Mouse (Mus musculus) spleen, postnatal 4 days (tissue): ENCODE measurements around the gene Trip10.

Experiments
- DNase-seq, 2 experiments: peaks; one replicate each; pipeline ENCODE4 v3.0.0; 2022; ENCODE audit warnings: low spot score in 2 of 2

Trip10 gene

DNA sequence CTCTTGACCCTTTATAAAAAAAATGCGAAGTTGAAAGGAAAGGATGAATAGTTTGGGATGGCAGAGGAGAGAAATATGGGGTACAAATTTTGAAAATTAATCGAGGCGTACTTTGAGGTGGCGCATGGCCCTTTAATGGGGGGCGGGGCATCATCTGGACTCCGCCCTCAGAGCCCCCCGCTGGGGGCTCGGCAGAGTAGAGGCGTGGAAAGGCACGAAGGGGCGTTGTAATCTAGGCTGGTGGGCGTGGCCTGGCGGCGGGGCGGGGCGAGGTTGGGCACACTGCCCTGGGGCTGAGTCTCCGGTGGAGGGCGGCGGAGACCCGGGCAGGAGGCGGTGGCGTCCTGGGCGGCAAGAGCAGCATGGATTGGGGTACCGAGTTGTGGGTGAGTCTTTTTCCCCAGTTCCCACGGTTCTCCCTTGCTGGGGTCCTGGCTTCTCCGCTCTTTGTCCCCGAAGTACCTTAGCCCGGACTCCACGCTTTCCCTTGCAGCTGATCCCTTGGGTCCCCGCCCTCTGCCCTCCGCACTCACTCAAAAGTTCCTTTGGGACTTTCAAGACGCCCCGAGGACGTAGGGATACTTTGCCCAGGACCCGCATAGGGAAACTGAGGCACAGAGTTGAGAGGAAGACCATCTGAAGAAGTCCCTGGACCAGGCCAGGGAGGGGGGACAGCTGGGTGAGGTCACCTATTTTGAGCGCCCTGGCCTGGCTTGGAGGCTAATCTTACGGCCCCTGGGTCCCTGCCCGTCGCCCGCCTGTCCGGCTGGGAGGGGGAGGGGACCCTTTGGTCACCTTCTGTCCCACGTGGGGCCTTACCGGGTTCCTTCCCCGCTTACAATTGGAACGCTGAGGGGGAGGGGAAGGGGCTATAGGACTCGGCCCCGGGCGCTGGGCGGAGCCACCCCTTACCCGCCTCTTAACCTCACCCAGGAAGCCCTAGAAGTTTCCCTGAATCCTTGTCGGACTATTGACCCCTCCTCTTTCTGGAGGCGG lies at the start of gene Trip10:
Gene Trip10 (plus strand): TSS at position 270 of the 996 bp plus-strand sequence.
- DNase-seq = peak; percentile 96 to 98

DNA sequence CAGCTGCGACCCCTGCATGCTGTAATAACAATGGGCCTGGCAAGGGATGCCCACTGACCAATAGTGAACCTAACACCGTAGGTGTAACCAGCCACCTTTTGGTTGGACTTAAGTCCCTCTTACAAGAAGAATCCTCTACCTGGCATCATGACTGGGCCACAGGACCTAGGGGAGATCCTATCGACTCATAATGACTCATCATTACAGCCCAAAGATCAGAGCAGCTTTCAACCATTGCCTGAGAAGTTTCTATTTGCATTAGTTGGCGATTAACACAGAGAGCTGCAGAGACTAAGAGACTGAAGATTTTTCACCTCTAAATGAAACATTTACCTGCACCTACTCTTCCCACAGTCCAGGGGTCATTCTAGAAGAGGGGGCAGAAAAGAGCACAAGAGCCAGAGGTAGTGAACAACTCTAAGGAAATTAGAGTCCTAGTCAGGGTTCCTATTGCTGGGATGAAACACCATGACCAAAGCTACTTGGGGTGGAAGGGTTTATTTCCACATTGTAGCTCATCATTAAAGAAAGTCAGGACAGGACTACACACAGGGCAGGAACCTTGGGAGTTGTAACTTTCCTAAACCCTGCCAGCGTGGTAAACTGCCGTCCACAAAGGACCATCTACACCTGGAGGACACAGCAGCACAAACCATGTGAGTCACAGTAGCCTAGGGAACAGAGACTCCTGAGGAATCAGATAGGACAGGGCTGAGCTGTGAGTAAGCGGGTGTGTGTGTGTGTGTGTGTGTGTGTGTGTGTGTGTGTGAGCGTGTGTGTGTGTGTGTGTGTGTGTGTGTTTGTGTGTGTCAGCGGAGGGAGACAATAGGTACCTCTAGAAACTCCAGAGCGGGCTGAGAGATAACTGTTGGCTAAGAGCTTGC lies 47.2 kb upstream of the Trip10 start:
- no peak for DNase-seq

DNA sequence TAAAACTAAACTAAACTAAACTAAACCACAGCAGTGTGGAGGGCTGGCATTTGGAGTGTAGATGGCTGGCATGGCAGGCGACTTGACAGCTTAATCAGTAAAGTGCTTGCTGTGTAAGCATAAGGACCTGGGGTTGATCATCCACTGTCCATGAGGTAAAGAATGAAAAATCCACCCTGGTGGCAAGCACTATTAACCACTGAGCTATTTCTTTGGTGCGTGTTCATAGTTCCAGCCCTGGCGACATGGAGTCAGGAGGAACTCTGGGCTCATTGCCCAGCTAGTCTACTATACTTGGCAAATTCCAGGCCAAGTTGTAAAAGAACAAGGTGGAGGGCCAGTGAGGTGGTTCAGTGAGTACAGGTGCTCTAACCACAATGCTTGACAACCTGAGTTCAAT lies 41.3 kb upstream of the Trip10 start:
- DNase-seq = no peak

DNA sequence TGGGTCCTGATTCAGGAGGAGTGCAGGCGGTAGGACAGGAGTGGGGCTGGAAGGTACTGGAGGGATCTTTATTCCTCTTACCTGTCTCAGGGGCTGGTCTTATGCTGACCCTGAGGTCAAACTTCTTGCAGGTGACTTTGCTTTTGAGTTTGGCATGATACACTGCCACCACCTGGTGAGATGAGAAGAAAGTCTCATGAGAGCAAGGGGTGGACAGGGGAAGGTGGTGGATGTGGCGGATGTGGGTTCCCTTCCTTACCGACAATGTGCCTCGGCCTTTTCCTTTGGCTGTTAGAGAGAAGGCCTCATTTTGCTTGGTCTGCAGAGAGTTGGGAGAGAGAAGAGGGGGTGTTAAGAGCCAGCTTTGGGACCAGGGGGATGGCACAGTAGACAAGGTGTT lies 39.9 kb upstream of the Trip10 start:
- no peak for DNase-seq

DNA sequence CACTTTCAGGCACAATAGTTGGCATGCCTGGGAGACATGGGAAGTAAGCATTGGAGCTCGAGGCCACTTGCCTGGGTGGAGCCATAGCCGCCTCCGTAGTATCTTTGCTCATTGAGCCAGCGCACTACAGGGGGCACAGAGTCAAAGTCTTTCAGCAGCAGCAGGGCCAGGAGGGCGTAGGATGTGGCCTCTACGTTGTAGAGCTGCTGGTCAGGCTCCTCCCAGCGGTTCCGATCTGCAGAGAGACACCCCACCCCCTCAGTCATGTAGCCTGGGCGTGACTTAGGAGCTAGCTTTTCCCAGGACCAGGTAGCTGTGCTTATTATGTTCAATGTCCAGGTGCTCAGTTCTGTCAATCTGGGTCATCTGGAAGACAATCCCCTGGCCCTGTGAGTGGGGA lies 37.8 kb upstream of the Trip10 start:
- DNase-seq = no peak

DNA sequence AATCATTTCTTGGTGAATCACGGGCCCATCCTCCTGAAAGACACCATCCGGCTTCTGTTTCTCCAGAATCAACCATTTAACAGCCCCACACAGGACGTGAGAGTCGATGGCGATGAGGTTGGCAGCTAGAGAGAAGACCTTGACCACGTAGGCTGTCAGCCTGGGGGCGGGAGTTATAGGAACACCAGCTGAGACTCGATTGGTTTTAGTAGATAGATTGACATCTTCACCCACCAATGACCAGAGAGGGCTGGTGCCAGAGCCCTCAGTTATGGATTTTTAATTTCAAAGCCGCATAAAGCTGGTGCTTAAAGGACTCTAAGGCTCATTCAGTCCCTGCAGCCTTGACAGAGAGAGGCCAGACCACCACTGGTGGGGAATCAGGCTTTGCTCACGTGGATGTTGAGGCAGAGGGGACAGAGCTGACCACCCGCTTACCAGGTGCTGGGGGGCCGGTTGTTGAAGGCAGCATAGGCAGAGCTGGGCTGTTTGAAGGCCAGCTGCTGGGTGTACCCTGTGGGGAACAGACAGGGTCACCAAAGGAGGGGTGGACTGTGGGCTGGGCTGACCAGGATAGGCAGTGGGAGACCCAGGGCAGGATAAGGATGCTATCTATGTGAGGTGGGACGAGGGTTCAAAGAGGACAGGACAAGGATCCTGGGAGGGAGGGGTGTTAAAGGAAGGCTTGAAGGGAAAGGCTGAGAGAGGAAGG lies 34.4 kb upstream of the Trip10 start:
- DNase-seq = no peak

DNA sequence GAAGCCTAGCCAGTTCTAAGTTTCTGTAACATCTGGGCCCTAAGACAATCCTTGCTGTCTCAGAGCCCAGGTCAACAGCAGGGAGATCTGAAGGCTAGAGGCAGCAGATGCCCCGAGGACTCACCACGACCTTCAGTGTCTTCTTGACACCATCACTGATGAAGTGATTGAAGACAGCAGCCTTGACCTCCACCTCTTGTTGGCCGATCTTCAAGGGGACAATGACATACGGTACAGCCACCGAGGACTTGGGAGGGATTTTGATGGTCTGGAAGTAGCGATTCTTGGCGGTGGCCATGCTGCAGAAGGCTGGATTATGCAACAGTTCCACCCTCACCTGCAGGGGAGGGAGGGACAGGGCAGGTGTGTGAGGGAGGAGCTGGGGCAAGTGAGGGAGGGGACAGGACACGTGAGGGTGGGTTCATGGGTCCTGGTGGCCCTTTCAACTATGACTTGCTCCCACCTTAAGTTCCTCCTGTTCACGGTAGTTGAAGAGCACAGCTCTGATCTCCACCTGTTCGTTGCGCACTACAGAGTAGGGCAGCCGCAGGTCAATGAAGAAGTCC lies 30.8 kb upstream of the Trip10 start:
- no peak for DNase-seq

DNA sequence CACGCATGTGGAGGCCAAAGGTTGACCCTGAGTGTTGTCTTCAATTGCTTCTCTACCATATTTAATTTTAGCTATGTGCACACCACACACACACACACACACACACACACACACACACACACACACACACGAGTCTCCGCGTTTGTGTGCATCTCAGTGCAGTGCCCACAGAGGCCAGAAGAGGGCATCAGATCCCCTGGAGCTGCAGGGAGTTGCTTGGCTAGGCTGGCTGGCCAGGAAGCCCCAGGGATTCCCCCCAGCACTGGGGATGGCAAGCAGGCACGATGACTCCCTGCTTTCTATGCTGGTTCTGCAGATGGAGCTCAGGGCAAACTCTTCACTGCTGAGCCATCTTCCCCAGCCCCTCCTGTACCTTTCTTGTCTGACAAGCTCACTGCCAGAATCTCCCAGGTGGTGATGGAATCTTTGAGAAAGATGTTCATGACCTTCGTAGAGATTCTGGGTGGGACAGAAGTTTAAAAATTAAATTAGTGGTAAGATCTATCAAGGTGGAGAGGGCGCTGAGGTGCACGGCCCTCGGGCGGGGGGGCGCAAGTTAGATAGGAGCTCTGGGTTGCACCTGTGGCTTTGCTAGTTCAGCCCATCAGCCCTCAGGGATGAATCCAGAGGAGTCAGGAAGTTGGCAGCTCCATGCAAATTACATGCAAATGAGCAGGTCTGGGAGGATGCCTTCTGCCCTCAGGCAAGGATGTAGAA lies 29.9 kb upstream of the Trip10 start:
- DNase-seq = peak; percentile 72 to 88

DNA sequence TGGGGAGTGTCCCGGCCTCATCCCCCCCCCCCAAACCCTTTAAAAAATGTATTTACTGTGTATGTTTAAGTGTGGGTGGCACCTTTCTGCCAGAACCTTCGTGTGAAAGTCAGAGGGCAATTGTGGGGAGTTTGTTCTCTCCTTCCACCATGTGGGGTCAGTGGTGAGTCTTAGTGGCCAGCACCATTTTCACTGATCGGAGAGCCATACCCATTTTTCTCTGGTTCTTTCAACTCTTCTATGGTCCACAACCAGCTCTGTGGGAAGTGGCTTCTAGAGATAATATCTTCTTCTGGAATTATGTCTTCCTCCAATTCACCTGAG lies 29.4 kb upstream of the Trip10 start:
- DNase-seq = peak in 1 of 2 experiments; percentile 42

DNA sequence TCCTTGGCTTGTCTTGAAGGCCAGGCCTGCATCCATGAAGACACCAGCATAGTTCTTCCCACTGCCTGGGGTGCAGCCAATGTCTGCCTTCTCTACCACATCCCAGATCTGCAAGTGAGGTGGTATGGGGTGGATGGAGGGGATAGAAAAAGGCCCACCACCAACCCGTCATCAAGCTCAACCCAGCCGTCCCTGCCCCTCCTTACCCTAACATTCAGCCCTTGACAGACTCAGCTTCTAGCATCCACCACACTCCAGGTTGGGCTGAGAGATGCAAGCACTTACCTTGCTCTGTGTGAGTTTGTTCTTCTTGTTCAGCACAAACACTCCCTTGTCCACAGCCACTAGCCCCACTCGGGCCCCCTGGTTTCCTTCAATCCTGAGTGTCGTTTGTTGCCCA lies 27.3 kb upstream of the Trip10 start:
- no peak for DNase-seq

DNA sequence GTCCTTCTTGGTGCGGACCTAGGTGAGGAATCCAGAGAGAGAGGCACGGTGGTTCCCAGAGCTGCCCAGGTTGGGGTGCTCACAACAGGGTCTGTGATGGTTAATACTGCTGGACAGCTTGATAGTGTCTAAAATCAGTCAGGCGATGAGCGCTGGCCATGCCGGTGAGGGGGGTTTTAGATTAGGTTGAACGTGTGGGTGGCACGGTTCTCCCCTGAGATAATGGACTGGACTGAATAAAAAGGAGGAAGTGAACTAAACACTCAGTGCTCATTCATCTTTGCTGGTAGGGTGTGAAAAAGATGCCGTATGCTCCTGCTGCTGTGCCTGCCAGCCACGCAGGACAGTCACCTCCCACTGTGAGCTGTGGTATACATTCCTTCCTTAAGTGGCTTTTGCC lies 25.9 kb upstream of the Trip10 start:
- no peak for DNase-seq

DNA sequence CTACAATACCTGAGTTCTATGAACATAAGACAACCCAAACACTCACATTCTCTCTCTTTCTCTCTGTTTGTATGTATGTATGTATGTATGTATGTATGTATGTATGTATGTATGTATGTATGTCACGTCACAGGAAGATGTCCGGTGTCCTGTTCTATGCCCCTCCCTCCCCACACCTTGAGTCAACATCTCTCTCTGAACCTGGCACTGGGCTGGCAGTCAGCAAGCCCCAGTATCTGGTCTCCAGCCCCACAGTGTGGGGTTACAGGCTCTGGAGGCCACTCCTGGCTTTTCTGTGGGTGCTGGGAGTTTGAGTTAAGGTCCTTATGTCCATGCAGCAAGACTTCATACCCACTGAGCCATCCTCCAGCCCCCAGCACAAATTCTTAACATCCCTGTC lies 21.8 kb upstream of the Trip10 start:
- DNase-seq = no peak

DNA sequence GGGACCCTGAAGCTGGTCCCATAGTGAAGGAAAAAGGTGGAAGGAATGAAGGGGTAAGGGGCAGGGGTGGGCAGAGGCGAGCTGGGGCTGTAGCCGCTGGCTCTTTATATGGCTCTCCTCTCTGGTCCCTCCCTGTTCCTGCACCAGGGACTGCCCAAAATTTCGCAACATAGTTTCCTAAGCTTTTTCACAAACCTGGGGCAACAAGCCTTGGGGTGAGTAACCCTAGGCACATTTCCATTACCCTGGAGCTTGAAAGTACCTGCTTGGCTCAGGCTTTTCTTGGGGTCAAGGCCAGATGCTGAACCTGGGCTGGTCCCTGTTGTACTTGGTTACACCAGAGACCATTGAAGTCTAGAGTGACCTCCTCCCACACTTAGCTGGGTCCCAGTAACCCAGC lies 21.2 kb upstream of the Trip10 start, which contains the start of gene C3:
Gene C3 (minus strand): TSS at position 123 of the 400 bp plus-strand sequence.
- DNase-seq = no peak

DNA sequence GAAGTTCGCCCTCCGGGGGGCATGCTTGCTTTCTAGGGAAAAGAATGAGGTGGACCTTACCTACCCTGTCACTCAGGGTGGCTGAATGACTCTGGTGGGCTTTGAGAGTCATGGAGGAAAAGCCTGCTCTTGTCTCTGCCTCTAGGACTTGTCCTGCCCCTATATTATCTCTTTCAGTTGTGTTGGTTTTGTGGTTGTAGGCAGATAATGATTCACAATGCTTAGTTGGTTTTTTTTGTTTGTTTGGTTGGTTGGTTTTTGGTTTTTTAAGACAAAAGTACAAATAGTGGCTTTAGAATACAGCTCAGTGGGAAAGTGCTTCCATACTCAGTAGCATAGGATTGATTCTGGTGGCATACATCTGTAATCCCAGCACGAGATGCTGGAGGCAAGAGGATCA lies 20.4 kb upstream of the Trip10 start:
- no peak for DNase-seq

DNA sequence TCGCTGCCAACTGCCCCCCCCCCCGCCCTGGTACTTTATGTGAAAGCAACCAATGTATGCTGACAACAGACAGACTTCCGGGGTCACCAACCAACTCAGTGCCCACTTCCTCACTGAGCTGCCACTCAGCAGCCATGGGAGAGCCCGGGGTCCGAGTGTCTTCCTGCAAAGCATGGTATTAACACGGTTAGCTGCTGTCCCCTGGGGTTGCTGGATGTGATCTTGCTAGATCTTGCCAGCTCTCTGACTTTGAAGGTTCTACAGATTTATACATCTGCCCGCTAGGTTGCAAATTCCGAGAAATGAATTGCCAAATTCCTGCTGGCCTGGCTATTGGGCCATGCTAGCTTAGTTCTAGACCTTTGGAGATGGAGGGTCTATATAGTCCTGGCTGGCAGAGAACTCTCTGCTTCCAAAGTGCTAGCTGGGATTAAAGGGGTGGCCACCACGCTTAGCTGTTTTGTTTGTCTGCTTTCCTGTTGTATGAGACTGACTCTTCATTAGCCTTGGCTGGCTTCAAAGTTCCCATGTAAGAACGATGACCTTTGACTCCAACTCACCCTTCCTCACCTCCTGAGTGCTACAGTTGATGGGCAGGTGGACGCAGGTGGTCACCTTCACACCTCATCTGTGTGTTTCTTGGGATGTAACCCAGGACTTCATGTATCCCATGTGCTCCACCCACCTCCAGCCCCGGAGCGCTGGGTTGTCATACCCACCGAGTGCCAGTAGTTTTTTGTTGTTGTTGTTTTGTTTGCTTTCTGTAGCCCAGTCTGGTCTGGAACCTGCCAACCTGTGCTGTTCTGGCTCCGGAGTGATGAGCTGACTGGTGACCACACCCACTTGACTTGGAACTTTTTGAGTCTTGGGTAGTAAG lies 19.2 kb upstream of the Trip10 start:
- DNase-seq = no peak

DNA sequence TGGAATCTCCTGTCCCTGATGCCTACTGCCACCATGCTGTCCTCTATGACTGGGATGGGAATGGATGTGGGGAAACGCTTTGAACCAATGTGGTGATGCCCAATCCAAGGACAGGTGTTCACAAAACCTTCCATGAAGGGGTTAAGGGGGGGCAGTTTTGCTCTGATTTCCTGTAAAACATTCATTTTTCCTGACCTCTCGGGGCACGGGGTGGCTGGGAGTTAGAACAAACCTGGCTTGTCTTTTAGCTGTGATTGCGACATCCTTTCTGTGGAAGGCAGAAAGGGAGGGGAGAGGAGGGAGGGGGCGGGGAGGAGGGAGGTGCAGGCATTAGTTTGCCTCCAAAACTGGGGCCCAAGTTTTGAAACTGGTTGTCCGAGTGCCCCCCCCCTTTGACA lies 18.5 kb upstream of the Trip10 start:
- no peak for DNase-seq

DNA sequence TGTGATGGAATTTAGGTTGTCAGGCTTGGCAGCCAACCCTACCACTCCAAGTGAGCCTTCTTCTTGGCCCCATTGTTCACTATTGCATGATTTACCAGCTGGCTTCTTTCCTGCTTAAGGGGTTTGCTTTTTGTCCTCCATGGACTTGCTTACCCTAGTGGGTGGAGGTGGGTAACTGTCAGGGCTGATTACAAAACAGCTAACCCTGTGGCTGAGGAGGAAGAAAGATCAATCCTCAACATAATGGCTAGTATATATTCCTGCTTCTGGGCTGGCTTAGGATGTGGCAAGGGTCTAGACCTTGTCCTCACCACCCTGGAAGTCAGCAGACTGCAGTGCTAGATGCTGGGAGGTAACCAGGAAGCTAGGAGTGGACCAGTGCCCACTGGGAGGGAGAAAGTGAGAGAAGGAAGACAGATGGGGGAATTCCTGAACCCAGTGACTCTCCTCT lies 17.9 kb upstream of the Trip10 start:
- DNase-seq = no peak

DNA sequence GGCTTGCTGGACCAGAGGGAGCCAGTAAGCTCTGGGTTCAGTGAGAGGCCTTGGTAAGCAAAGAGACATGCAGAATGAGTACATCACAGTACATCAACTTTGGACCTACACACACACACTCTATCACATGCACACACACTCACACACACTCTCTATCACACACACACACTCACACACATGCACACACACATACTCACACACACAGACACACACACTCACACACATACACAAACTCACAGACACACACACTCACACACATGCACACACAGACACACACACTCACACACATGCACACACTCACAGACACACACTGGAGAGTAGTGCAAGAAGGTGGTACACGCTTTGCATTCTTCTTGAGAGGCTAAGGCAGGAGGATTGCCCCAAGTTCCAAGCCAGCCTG lies 17.1 kb upstream of the Trip10 start:
- no peak for DNase-seq

DNA sequence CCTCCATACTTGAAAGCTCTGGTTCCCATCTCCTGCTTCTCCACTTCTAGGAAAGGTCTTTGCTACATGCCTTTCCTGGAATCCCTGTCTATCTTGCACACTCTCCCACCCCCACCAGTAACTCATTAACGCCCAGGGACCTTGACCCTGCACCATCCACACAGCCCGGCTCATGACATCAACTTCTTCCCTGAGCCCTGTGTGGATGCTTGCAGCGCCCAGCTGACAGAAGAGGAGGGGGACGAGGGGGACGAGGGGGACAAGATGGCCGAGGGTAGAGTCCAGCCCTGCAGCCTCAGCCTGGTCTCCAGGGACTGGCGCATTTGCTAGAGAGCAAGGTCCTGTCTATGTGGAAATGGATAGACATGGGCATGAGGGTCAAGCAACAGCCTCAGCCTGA lies 16.2 kb upstream of the Trip10 start:
- DNase-seq = no peak
